In genomic region chr12:55499031-55499430, GRCm38 (mm10) we compare ENCODE assay signal across 8 mouse cellular contexts. TPM values are rescaled to one million over a fixed set of nuclear protein-coding genes. Genes with fewer than 3 reads are reported as not detected.
DNase-seq lines count a peak whose midpoint lies in the region; ATAC-seq and TF ChIP-seq lines count a peak whose summit lies in the region.

No protein-coding gene starts in this region.

- no peak for TF ChIP-seq POLR2A in bone marrow macrophage, adult 2 months (IDR thresholded peaks at IDR 0.05; ENCODE audit: borderline replicate concordance, low read depth, low read length)

- H3K36me3 ChIP-seq in embryonic facial prominence, embryonic 14.5 days (ENCODE audit: control insufficient read depth, insufficient read depth, low read length) = no peaks in the 10 kb centered on the region
- no peaks in the 10 kb centered on the region for H3K36me3 ChIP-seq in heart, embryonic 13.5 days
- H3K36me3 ChIP-seq in kidney, postnatal 0 days (ENCODE audit: insufficient read depth, low read length) = no peaks in the 10 kb centered on the region
- H3K36me3 ChIP-seq in liver, embryonic 12.5 days = no peaks in the 10 kb centered on the region
- no peaks in the 10 kb centered on the region for H3K36me3 ChIP-seq in stomach, embryonic 15.5 days

- no peak overlapping the region for H3K9ac ChIP-seq in embryonic facial prominence, embryonic 14.5 days (ENCODE audit: low read depth, low read length)
- H3K9ac ChIP-seq in heart, embryonic 13.5 days = peak overlapping the region; percentile 54; the same call in 1 of the 2 replicates
- no peak overlapping the region for H3K9ac ChIP-seq in kidney, postnatal 0 days (ENCODE audit: low read depth, low read length)
- no peak overlapping the region for H3K9ac ChIP-seq in liver, embryonic 12.5 days
- no peak overlapping the region for H3K9ac ChIP-seq in stomach, embryonic 15.5 days

- peak; percentile 76 for ATAC-seq in CD4-positive, CD25-positive, alpha-beta regulatory T cell, adult 4 months
- ATAC-seq in embryonic facial prominence, embryonic 14.5 days (ENCODE audit: low read depth) = peak; percentile 82
- no peak for ATAC-seq in heart, embryonic 13.5 days (ENCODE audit: extremely low read depth, insufficient number of reproducible peaks, low FRiP score, low TSS enrichment)
- peak; percentile 47; the same call in 1 of the 2 replicates for ATAC-seq in kidney, postnatal 0 days (replicated peaks; ENCODE audit: low FRiP score, low read depth)
- ATAC-seq in liver, embryonic 12.5 days = peak; percentile 54; the same call in 1 of the 2 replicates
- peak; percentile 16; the same call in 1 of the 2 replicates for ATAC-seq in stomach, embryonic 15.5 days (ENCODE audit: insufficient read depth, low FRiP score, low read depth)

- peak; percentile 87 for TF ChIP-seq CTCF in bone marrow macrophage, adult 2 months (IDR thresholded peaks at IDR 0.05; ENCODE audit: low read depth, low read length)
- TF ChIP-seq CTCF in kidney, postnatal 0 days (IDR thresholded peaks at IDR 0.05; ENCODE audit: low read depth) = peak; percentile 98

- H3K9me3 ChIP-seq in embryonic facial prominence, embryonic 14.5 days (ENCODE audit: control insufficient read depth, low read length) = no peaks in the 10 kb centered on the region
- H3K9me3 ChIP-seq in heart, embryonic 13.5 days = no peaks in the 10 kb centered on the region
- no peaks in the 10 kb centered on the region for H3K9me3 ChIP-seq in kidney, postnatal 0 days (replicated peaks; ENCODE audit: low read length)
- no peaks in the 10 kb centered on the region for H3K9me3 ChIP-seq in liver, embryonic 12.5 days (replicated peaks)
- H3K9me3 ChIP-seq in stomach, embryonic 15.5 days = no peaks in the 10 kb centered on the region

- peaks cover 3% of the 10 kb centered on the region for H3K4me1 ChIP-seq in bone marrow macrophage, adult 2 months (ENCODE audit: control insufficient read depth, insufficient read depth, low read length)
- no peaks in the 10 kb centered on the region for H3K4me1 ChIP-seq in embryonic facial prominence, embryonic 14.5 days (ENCODE audit: control insufficient read depth, insufficient read depth, low read length)
- H3K4me1 ChIP-seq in heart, embryonic 13.5 days = peaks cover 21% of the 10 kb centered on the region
- H3K4me1 ChIP-seq in kidney, postnatal 0 days (replicated peaks; ENCODE audit: insufficient read depth, low read length) = no peaks in the 10 kb centered on the region
- peaks cover 9% of the 10 kb centered on the region for H3K4me1 ChIP-seq in liver, embryonic 12.5 days
- H3K4me1 ChIP-seq in stomach, embryonic 15.5 days = no peaks in the 10 kb centered on the region

- H3K4me2 ChIP-seq in embryonic facial prominence, embryonic 14.5 days (ENCODE audit: low read depth, low read length) = peak overlapping the region; percentile 38
- peak overlapping the region; percentile 56 for H3K4me2 ChIP-seq in heart, embryonic 13.5 days
- H3K4me2 ChIP-seq in kidney, postnatal 0 days (ENCODE audit: low read length) = 0 out of 2 replicates have a peak overlapping the region, but pooled peaks have one; percentile 4
- H3K4me2 ChIP-seq in liver, embryonic 12.5 days = peak overlapping the region; percentile 21
- H3K4me2 ChIP-seq in stomach, embryonic 15.5 days = peak overlapping the region; percentile 38; the same call in 1 of the 2 replicates

- peak; percentile 84 for DNase-seq in embryonic facial prominence, embryonic 14.5 days (ENCODE audit: low spot score)
- peak; percentile 83 for DNase-seq in kidney, postnatal 0 days (ENCODE audit: low spot score)
- peak; percentile 74 to 79 for DNase-seq in natural killer cell, adult 2 months (ENCODE audit: low spot score in 2 of 2)

- no peak overlapping the region for H3K27ac ChIP-seq in bone marrow macrophage, adult 2 months (ENCODE audit: insufficient read depth, low read depth, low read length)
- no peak overlapping the region for H3K27ac ChIP-seq in embryonic facial prominence, embryonic 14.5 days (replicated peaks; ENCODE audit: low read depth, low read length)
- H3K27ac ChIP-seq in heart, embryonic 13.5 days (replicated peaks) = no peak overlapping the region
- H3K27ac ChIP-seq in kidney, postnatal 0 days = no peak overlapping the region
- no peak overlapping the region for H3K27ac ChIP-seq in liver, embryonic 12.5 days
- H3K27ac ChIP-seq in stomach, embryonic 15.5 days = no peak overlapping the region

- 2% methylated on average over 10 of the region's 10 CpGs for WGBS in embryonic facial prominence, embryonic 14.5 days
- WGBS in heart, embryonic 13.5 days = 1% methylated on average over 10 of the region's 10 CpGs
- WGBS in kidney, postnatal 0 days = 2% methylated on average over 10 of the region's 10 CpGs
- WGBS in liver, embryonic 12.5 days (ENCODE audit: insufficient replicate concordance) = 3% methylated on average over 10 of the region's 10 CpGs
- WGBS in stomach, embryonic 15.5 days = under 1% methylated on average over 10 of the region's 10 CpGs

- no peak overlapping the region for H3K4me3 ChIP-seq in bone marrow macrophage, adult 2 months (ENCODE audit: insufficient read depth, low read length)
- no peak overlapping the region for H3K4me3 ChIP-seq in embryonic facial prominence, embryonic 14.5 days (ENCODE audit: low read depth, low read length)
- 0 out of 2 replicates have a peak overlapping the region, but pooled peaks have one; percentile 13 for H3K4me3 ChIP-seq in heart, embryonic 13.5 days
- no peak overlapping the region for H3K4me3 ChIP-seq in kidney, postnatal 0 days (replicated peaks; ENCODE audit: low read depth, low read length)
- H3K4me3 ChIP-seq in liver, embryonic 12.5 days = no peak overlapping the region
- H3K4me3 ChIP-seq in stomach, embryonic 15.5 days (replicated peaks) = no peak overlapping the region

- no peaks in the 10 kb centered on the region for H3K27me3 ChIP-seq in embryonic facial prominence, embryonic 14.5 days (replicated peaks; ENCODE audit: control insufficient read depth, insufficient read depth, low read length)
- no peaks in the 10 kb centered on the region for H3K27me3 ChIP-seq in heart, embryonic 13.5 days (replicated peaks)
- no peaks in the 10 kb centered on the region for H3K27me3 ChIP-seq in kidney, postnatal 0 days (ENCODE audit: insufficient read depth, low read length)
- H3K27me3 ChIP-seq in liver, embryonic 12.5 days (replicated peaks) = peaks cover 31% of the 10 kb centered on the region
- H3K27me3 ChIP-seq in stomach, embryonic 15.5 days (replicated peaks) = no peaks in the 10 kb centered on the region

RNA-seq across cellular contexts. Expression of gene Nfkbia, which starts 6.6 kb away (rescaled TPM):
- polyA plus RNA-seq in CD4-positive, CD25-positive, alpha-beta regulatory T cell, adult 4 months (2017; shearing (Covaris generic)) = 100 to 1,000 TPM; 643 to 660 TPM
- polyA plus RNA-seq in bone marrow macrophage, adult 2 months (2012; ENCODE audit: insufficient read depth, insufficient read length, missing spikeins) = 143 TPM in 2 replicates
- 101 and 102 TPM in 2 replicates for polyA plus RNA-seq in embryonic facial prominence, embryonic 14.5 days (2014; fragmentation: Nextera tagmentation; extraction: Ambion mirVana)
- polyA plus RNA-seq in heart, embryonic 13.5 days (2015; fragmentation: Nextera tagmentation; extraction: Ambion mirVana) = 47.0 and 56.0 TPM in 2 replicates
- 73.1 and 82.7 TPM in 2 replicates for polyA plus RNA-seq in kidney, postnatal 0 days (2015; fragmentation: Nextera tagmentation; extraction: Ambion mirVana)
- polyA plus RNA-seq in liver, embryonic 12.5 days (2016; fragmentation: Nextera tagmentation; extraction: Ambion mirVana) = 14.5 and 15.7 TPM in 2 replicates
- 78.4 and 81.8 TPM in 2 replicates for polyA plus RNA-seq in stomach, embryonic 15.5 days (2015; fragmentation: Nextera tagmentation; extraction: Ambion mirVana)

Comparison
In these comparisons a context has a peak if more than half of its experiments do, and no peak if none do; other contexts are left out.
1. H3K4me2 ChIP-seq: peak in every context shown above with its lines; median percentile 56 in heart, embryonic 13.5 days; 38 in embryonic facial prominence, embryonic 14.5 days; 38 in stomach, embryonic 15.5 days; 21 in liver, embryonic 12.5 days; 4 in kidney, postnatal 0 days.